Mouse (Mus musculus) thymus, adult 2 months (tissue): ENCODE measurements around the gene Tbx4.

ENCODE experiments used
- CTCF ChIP-seq: fragments of 200-500 bp; IDR thresholded peaks from 2 replicates; pipeline ENCODE4 v1.5.1; 2012; ENCODE audit warnings: mild to moderate bottlenecking, control low read depth, low read length, moderate library complexity, borderline replicate concordance; ENCODE audit not compliant: control insufficient read depth, poor library complexity, insufficient read depth; ENCODE audit errors: extremely low read depth
- POLR2A ChIP-seq: fragments of 200-500 bp; IDR thresholded peaks from 2 replicates; pipeline ENCODE4 v1.6.1; 2012; ENCODE audit warnings: mild to moderate bottlenecking, low read length, control low read depth, moderate library complexity; ENCODE audit not compliant: control insufficient read depth, poor library complexity, insufficient read depth; ENCODE audit errors: extremely low read depth

DNA sequence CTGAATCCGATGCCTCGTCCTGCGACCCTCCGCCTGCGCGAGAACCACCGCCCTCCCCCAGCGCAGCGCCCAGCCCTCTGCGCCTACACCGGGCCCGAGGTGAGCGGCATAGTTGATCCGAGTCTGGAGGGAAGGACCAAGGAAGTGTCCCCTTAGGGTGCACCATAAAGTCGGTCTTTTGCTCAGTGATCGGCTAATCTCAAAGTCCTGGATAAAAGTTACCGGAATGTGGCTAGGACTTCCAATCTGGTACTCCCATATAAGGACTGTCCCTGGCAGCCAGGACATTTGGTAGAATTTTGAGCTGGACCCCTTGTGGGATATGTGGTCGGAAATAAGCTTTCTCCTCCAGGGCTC lies 49.0 kb upstream of the Tbx4 start:
- no peak for TF ChIP-seq POLR2A
- TF ChIP-seq CTCF, result no peak
